Mouse (Mus musculus) urinary bladder, adult 18-20 months (tissue): ENCODE results near the gene Sgms2.

Source experiments
- DNase-seq, 2 experiments: peaks; one replicate each; pipeline ENCODE4 v3.0.0; 2022; ENCODE audit warnings: low spot score in 2 of 2, mixed read lengths in 2 of 2

The Sgms2 gene

DNA sequence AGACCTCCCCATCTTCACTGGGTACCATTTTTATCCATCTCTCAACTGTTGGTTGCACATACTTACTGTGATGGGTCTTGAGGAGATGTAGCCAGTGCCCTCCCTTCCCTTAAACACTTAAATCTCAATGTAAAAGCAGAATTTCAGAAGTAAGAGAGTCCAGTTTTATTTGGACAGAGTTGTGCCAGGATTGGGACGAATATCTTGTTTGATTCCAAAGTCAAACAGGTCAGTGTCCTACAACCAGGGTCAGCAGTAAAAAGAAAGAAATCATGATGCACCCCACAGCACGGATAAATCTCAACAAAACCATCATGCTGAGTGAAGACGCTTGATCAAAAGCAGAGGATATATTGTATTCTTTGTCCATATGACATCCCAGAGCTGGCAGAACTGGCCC, 183.4 kb downstream of the Sgms2 start:
- DNase-seq = no peak

DNA sequence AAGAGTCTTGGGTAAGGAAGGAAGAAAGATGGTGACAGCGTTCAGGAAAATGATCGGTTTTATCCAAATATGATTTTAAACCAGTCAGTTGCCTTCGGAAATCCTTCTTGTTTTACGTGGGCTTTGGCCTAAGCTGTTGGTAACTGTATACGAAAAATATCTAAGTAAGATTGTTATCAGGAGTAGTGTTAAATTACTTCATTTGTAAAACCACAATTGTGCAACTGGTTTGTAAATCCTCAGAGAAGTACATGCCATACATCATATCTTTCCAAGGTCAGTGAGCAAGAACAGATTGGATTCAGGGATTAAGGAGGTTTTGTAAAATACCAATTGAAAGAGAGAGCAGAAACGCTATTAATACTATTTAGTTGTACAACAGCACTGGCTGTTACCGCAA, 185.0 kb downstream of the Sgms2 start:
- DNase-seq = no peak

DNA sequence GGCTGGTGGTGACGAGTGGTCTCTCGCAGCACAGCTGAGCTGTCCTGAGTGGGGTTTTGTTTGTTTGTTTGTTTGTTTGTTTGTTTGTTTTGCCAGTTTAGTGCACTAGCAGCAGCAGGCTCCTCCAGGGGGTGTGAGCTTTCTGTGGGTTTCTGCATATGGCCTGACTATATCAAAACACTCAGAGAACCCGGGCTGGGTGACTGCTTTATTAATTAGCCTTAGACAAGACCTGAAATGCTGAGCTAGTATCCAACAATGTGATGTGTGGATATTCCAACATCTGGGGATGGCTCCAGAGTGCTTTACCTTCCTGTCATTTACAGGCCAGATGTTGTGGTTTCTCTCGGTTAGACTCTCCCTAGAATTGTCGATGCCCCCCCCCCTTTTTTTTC, 187.9 kb downstream of the Sgms2 start:
- no peak for DNase-seq

DNA sequence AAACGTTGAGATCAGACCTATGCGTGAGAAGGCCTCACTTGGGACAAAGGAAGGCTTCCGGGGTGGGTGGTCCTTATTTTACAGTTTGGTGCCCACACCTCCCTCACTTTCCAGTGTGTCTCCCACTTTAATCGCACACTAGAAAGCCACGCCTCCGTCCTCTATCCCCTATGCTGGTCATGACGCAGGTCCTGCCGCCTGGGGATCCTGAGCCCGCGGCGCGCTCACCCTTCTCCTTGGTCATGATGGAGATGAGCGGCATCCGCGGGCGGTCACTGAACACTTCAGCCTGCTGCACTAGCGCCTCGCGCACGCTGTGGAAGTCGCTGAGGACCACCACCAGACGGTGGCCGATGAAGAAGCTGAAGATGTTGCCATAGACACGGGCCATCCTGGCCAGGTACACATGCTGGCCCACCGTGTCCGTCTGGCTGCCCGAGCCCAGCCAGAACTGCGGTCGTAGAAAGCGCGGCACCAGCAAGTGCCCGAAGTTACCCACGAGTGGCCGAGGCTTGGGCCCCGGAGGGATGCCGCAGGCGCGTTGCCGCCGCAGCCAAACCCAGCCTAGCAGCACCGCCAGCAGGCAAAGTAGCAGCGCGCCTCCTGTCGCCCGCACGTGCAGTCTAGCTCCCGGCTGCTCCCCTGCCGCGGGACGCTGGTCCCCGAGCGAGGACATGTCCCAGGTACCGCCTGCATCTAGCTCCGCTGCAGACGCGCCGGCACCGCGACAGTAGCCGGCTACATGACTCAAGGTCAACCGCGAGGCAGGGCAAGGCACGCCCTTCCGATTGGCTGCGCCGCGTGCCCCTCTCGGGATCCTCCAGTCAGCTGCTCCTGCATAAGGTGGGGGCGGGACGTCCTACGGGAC, 188.5 kb downstream of the Sgms2 start, which contains the start of gene Cyp2u1:
Gene Cyp2u1 (minus strand): TSS at position 776 of the 868 bp plus-strand sequence.
- DNase-seq = peak; percentile 74 to 77

DNA sequence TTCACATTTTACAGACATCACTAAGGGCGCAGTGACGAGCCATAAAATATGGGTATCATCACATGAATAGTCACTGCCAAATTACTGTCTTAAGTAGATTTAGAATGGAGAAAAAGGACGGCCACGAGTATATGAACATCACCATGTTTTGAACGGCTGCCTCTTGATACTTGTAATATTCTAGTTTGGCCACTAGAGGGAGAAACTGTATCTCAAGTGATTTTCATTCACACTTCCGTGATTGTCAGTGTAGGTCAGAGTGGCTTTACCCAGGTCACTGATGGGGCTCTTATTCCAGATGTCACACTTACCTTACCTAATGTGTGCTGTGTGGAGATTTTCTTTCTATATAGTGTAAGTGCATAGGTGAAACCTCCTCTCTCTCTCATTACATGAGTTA, 191.3 kb downstream of the Sgms2 start:
- no peak for DNase-seq

DNA sequence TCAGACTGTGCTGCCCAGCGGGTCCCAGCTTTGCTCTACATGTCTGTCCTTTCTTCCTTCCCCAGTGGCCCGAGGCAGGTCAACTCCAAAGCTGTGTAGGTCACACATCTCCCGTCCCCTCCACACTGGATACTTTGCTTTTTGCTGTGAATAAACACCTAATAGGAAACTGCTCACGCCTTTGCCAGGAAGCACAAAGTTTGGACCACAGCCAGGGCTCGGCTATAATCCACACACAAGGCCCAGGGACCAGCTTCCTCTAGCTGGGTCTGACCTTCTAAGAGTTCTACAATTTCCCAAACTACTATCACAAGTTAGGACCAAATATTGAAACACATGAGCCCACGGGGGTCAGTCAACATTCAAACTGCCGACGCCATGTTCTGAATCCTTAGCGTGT, 192.1 kb downstream of the Sgms2 start:
- no peak for DNase-seq

DNA sequence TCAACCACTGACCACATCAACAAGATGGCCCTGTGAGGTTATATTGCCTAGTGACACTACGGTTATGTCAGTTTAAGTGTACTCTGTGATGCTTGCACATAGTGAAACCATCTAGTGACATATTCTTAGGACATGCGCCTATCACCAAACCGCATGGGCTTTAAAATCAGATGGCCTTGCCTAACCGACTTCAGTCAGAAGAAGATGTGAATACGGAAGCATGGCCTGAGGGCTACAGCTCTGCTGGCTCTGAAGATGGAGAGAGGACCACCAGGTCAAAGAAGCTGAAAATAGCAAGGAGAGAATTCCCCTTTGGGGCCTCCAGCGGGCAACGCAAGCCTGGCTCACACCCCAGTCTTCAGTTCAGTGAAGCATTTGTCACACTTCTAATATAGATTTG, 194.3 kb downstream of the Sgms2 start:
- DNase-seq = no peak

DNA sequence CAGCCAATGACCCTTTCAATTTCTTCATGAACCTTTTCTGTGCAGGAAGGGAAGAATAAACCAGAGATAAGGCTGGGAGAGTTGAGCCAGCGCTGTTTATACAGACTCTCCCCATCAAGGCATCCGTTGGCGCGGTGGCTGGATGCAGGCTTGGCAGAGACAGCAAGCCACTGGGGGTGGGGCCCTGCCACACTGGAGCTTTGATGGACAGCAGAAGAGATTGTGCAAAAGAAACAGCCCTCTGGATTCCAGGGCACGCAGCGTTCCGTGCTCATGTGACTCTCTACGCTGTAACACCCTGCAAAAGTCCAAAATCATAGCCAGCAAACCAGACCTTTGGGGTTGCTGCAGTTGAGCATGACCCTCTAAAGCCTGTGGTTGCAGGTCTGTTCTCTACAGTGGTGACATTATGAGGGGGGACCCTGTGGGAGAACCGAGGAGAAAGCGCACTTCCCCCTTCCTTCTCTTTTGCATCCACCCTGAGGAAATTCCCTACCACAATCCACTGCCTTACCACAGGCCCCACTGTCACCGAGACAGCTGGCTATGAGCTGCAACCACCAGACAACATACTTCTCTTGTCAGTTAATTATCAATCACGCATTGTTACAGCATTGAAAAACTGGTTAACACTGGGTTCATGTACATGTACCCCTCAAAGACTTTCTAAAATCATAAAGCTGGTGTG, 195.6 kb downstream of the Sgms2 start:
- no peak for DNase-seq

DNA sequence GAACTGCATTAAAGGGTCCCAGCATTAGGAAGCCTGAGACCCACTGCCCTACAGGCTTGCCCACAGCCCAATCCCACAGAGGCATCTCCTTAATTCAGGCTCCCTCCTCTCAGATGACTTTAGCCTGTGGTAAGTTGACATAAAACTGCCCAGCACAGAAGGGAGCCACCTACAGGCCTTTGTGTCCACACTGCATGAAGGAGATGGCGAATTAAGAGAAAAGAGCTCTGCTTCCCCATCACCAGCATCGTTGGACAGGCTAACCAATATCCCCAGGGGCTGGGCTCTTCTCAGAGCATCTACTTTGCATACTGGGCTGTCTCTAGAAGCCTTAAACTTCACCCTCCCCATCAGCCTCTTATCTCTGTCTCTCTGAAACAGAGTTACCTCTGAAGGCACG, 196.7 kb downstream of the Sgms2 start:
- no peak for DNase-seq

DNA sequence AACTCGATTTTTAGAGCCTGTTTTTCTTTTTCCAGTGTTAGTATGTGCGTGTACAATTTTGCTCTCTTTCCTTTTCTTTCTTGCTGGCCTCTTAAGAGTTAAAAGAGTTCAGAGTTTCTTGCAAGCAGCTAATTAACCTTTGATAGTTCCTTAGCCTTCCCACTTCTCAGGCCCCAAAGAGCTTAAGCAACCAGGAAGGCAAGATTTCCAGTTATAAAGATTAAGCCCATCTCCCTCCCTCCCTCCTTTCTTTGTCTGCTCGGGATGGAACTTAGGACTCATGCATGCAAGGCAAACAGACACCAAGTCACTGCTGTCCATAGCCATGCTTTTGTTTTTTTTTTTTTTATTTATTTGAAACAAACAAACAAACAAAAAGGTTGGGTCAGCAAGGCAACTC, 198.3 kb downstream of the Sgms2 start:
- no peak for DNase-seq

DNA sequence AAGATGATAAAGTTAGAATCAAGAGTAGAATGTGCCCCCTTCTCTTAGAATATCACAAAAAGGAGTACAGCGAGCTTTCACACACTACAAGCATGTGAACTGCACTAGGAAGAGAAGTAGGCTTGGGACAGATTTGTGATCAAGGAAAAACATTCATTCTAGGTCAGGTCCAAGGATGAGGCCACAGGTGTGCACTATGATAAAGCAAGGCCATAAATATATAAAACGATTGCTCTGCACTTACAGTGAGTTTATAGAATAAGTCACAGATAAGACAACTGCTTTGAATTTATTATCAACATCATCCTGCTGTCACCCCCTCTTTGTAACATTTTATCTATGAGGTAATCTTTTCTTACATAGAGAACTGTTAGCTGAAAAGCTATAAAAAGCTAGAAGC, 198.9 kb downstream of the Sgms2 start:
- no peak for DNase-seq

DNA sequence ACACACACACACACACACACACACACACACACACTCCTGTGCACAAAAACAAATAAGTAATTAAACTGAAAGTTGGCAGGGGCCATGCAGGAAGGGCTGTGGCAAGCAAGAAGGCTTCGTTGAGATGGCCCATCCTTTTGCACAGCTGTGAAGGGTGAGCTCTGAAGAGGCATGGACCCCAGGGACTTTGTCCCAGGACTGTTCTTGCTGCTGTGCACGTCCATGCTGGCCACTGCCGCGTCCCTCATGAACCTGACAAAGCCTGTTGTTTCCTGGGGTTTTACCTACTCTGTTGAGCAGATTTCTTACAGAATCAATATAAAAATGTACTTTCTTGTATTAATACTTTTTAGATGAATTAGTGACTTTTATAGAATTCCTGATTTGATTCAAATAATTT, 199.3 kb downstream of the Sgms2 start:
- DNase-seq = no peak

DNA sequence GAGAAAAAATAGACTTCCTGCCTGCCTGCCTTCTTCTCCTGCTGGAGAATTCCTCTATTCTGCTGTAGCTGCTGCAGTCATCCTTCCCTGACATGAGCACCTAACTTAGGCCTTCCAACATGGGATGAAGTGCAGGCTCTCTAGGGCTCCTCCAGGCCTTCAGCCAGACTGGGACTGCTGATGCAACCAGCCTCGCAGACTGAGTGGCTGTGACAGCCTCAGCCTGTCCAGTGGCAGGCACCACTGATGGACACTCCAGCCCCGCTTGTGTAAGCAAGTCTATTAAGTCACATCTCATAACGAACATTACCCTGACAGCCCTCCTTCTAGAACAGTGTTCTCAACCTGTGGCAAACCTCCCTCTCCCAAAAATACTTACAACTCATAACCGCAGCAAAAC, 217.1 kb downstream of the Sgms2 start:
- no peak for DNase-seq

DNA sequence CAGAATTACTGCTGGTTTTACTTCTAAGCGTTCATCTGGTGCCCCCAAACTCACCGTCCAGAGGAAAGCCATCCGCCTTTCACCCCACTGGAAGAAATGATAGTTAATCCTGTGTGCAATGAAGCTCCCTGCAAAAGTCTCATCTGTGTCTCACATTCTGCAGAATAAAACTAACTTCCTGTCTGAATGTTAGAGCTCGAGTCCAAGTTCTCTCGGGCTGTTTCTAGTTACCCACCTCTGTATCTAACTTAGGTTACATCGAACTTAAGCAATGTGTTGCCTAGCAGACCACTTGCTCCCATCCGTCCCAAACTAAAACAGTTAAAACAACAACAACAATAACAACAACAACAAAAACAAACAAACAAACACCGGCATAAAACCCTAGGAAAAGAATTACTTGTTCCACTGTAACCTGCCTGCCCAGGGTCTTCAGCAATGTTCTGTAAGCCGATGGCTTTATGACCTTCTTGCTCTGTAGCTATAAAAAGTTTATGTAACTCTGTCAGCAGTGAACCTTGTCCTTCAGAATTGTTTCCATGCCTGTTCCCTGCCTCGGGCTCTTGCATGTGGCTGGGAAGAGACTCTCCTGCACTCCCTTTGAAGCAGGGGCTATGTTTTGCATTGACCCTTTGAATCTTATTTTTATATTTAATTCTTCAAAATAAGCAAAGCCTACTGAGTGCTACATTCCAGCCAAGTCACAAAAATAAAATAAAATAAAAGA, 218.7 kb downstream of the Sgms2 start:
- DNase-seq = no peak

DNA sequence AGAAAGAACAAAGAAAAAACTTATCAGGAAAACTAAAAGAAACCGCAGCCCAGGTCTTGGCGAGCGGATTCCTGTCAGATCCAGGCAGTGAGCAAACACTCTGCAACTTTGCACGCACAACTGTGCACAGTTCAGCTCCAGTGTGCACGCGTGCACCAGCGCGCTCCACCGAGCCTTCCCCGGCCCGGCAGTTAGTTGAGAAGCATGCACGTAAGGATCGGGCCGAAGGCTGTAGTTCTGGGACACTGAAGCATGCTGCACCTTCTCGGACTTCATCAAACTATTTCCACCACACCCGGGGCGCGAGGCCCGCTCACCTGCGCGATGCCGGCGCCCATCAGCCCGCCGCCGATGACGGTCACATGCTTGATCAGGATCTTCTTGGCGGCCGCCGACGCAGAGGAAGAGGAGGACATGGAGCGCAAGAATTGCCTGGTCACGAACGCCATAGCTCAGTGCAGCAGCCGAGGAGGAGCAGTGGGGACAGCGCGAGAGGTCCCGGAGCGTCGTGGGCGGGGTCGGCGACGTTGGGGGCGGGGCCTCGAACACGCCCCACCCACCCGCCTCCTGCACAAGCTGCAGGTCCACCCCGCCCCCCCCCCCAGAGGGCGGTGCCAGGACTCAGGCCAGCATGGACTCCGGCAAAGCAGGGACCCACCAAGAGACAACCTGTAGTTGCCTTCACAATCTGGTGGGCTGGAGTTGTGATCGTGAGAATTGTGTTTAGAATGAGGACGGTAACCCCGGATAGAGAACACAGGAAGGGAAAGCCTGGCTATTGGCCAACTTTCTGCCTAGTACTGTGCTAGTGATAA, 219.4 kb downstream of the Sgms2 start, which contains the start of gene Hadh:
Gene Hadh (minus strand): TSS at position 543 of the 815 bp plus-strand sequence.
- peak; percentile 75 to 80 for DNase-seq

DNA sequence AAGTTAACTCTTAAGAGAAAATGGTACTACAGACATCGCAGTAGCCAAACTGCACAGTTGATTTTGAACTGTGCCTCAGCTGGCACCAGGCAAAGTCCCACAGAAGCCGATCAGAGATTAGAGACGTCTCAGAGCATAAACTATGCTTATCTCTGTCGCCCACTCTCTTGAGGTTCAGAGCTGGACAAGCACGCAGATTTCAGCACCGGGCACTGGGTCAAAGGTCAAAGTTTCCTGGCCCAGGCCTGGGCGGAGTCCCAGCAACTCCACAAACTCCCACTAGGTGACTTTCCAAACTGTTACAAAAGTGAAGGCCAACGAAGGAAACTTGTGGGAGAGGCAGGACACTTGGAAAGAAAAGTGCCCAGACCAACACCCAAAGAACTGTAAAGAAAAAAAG, 220.1 kb downstream of the Sgms2 start:
- peak; percentile 16 to 28 for DNase-seq

DNA sequence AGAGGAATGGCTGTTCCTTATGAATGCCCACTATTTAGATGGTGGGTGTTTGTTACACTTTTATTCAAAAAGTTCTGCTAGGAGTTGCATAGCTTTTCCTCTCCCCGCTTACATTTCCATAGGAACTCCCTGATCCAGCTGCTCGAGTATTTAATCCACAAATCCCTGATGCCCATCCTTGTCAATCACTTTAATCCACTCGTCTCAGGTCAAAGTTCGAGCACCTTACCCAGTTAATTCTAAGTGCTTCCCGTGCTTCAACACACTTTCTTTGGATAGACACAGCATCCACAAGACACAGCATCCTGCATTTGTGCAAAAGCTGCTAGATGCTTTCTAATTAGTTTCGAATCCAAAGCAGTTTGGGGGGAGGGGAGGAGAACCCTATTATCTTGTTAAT, 220.8 kb downstream of the Sgms2 start:
- DNase-seq = no peak
